Mouse (Mus musculus): ENCODE data around the gene Oxnad1.

DNA sequence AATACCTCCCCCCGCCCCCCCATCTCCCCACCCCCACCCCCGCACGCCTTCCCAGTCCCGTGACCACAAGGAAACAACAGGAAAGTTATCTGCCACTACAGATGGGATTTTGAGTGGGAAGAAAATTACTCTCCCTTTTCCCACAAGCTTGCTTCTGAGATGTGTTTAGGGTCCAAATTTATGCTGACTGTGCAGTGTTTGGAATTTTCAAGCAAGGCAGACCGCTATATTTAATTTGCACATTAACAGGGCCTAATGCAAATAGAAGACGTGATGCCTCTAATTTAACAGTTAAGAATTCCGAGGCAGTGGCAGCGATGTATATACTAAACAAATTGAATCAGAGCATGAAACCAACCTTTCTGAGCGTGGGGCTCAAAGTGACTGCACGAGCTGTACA, 30.4 kb upstream of the Oxnad1 start:
- no peak for TF ChIP-seq CTCF (IDR thresholded peaks at IDR 0.05; ENCODE audit: borderline replicate concordance, insufficient read depth, low read depth, low read length)
- no peak for TF ChIP-seq POLR2A (IDR thresholded peaks at IDR 0.05; ENCODE audit: borderline replicate concordance, insufficient read depth, low read length)
